Comparison of ENCODE assay signal across 12 mouse cellular contexts in genomic region chr3:36352032-36352742, GRCm38 (mm10).
A peak's percentile ranks its signal among the peaks of the same experiment; 100 is the strongest.
DNase-seq lines count a peak whose midpoint lies in the region; ATAC-seq lines count a peak whose summit lies in the region.
"Had no signal": no experiment of that assay in that cellular context is flagged by ENCODE, and none has a peak within 500 bp of the region (broad histone marks: within the 10 kb centered on the region; RNA-seq: fewer than 3 reads in every experiment).

No protein-coding gene starts in this region.

- no peak overlapping the region for H3K9ac ChIP-seq in hindbrain, embryonic 15.5 days
- no peak overlapping the region for H3K9ac ChIP-seq in midbrain, embryonic 14.5 days (replicated peaks; ENCODE audit: low read length)
- H3K9ac ChIP-seq in kidney, embryonic 16.5 days (replicated peaks; ENCODE audit: low read length) = no peak overlapping the region

- H3K36me3 ChIP-seq in hindbrain, embryonic 15.5 days = no peaks in the 10 kb centered on the region
- no peaks in the 10 kb centered on the region for H3K36me3 ChIP-seq in midbrain, embryonic 14.5 days (ENCODE audit: control insufficient read depth, insufficient read depth, low read length)
- H3K36me3 ChIP-seq in kidney, embryonic 16.5 days (ENCODE audit: insufficient read depth, low read length) = no peaks in the 10 kb centered on the region

- no peak overlapping the region; the same call in 1 of the 2 replicates for H3K27ac ChIP-seq in hindbrain, embryonic 15.5 days (replicated peaks)
- peak overlapping the region; percentile 46 for H3K27ac ChIP-seq in midbrain, embryonic 14.5 days (replicated peaks; ENCODE audit: low read depth, low read length)
- no peak overlapping the region for H3K27ac ChIP-seq in kidney, embryonic 16.5 days (ENCODE audit: low read length)

- peak; percentile 30 for DNase-seq in layer of hippocampus, adult 11-12 months (ENCODE audit: low spot score)
- DNase-seq in layer of hippocampus, adult 9-10 months (ENCODE audit: low spot score) = no peak
- DNase-seq in embryo, embryonic 10.5 days (ENCODE audit: low spot score) = peak; percentile 40
- DNase-seq in midbrain, embryonic 14.5 days = peak; percentile 74
- no peak for DNase-seq in adrenal gland, postnatal 14 days
- DNase-seq in adipocyte (ENCODE audit: low spot score) = no peak
- DNase-seq: cerebellum, postnatal 25 days; left cerebral cortex, postnatal 4 days; thymus, adult 18-20 months had no signal

- H3K9me3 ChIP-seq in hindbrain, embryonic 15.5 days = no peaks in the 10 kb centered on the region
- no peaks in the 10 kb centered on the region for H3K9me3 ChIP-seq in midbrain, embryonic 14.5 days (ENCODE audit: control insufficient read depth, low read length)
- H3K9me3 ChIP-seq in kidney, embryonic 16.5 days (ENCODE audit: low read length) = peaks cover 3% of the 10 kb centered on the region; the same call in 1 of the 2 replicates

- no peaks in the 10 kb centered on the region for H3K27me3 ChIP-seq in hindbrain, embryonic 15.5 days
- no peaks in the 10 kb centered on the region for H3K27me3 ChIP-seq in midbrain, embryonic 14.5 days (ENCODE audit: control insufficient read depth, insufficient read depth, low read length)
- no peaks in the 10 kb centered on the region for H3K27me3 ChIP-seq in kidney, embryonic 16.5 days (ENCODE audit: insufficient read depth, low read length)
- H3K27me3 ChIP-seq: megakaryocyte, embryonic 14.5 days had no signal

- no peak overlapping the region for H3K4me2 ChIP-seq in hindbrain, embryonic 15.5 days
- no peak overlapping the region for H3K4me2 ChIP-seq in midbrain, embryonic 14.5 days (ENCODE audit: low read length)
- H3K4me2 ChIP-seq in kidney, embryonic 16.5 days (replicated peaks; ENCODE audit: low read depth, low read length) = no peak overlapping the region

- H3K4me1 ChIP-seq in hindbrain, embryonic 15.5 days (replicated peaks) = peaks cover 6% of the 10 kb centered on the region; the same call in 1 of the 2 replicates
- H3K4me1 ChIP-seq in midbrain, embryonic 14.5 days (ENCODE audit: control insufficient read depth, insufficient read depth, low read length) = peaks cover 9% of the 10 kb centered on the region; the same call in 1 of the 2 replicates
- H3K4me1 ChIP-seq in kidney, embryonic 16.5 days (ENCODE audit: insufficient read depth, low read length) = no peaks in the 10 kb centered on the region
- H3K4me1 ChIP-seq: megakaryocyte, embryonic 14.5 days had no signal

- no peak overlapping the region for H3K4me3 ChIP-seq in hindbrain, embryonic 15.5 days
- H3K4me3 ChIP-seq in midbrain, embryonic 14.5 days (replicated peaks; ENCODE audit: low read depth, low read length) = no peak overlapping the region
- no peak overlapping the region for H3K4me3 ChIP-seq in kidney, embryonic 16.5 days (ENCODE audit: low read length)
- H3K4me3 ChIP-seq: megakaryocyte, embryonic 14.5 days had no signal

- 33% methylated on average over 4 of the region's 4 CpGs for WGBS in hindbrain, embryonic 15.5 days
- WGBS in midbrain, embryonic 14.5 days = 17% methylated on average over 4 of the region's 4 CpGs
- 54% methylated on average over 4 of the region's 4 CpGs for WGBS in kidney, embryonic 16.5 days

- ATAC-seq in hindbrain, embryonic 15.5 days (ENCODE audit: low FRiP score, low read depth) = peak; percentile 56; the same call in 1 of the 2 replicates
- peak; percentile 79 for ATAC-seq in midbrain, embryonic 14.5 days (ENCODE audit: low FRiP score, low TSS enrichment)
- ATAC-seq in kidney, embryonic 16.5 days (ENCODE audit: low FRiP score, low TSS enrichment) = no peak

Comparison
In these comparisons a context has a peak if more than half of its experiments do, and no peak if none do; other contexts are left out.
1. DNase-seq: peak in layer of hippocampus, adult 11-12 months (single experiment), embryo, embryonic 10.5 days (single experiment) and midbrain, embryonic 14.5 days (single experiment); none in layer of hippocampus, adult 9-10 months (single experiment), adrenal gland, postnatal 14 days (single experiment) and adipocyte (single experiment).